Mouse (Mus musculus): ENCODE data around the gene Atp13a2.

DNA sequence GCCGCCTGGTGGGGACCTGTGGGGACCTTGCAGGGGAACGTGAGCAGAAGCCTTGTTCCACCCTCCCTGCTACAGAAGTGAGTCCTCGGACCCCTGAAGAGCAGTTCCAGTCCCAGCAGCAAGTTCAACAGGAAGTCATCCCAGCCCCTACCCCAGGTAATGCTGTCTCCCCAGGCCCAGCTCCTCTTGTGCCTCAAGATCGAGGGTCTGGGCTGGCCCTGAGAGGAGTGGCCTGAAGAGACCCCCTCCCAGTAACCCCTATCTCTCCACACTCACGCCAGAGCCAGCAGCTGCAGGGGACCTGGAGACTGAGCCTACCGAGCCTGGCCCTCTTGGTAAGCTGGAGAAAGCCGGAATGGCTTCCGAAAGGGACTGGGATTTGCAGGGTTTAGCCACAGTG is 27.4 kb downstream of the Atp13a2 start:
- TF ChIP-seq CTCF (IDR thresholded peaks at IDR 0.05; ENCODE audit: borderline replicate concordance, extremely low read depth, insufficient read depth, insufficient read length) = no peak
- TF ChIP-seq POLR2A (IDR thresholded peaks at IDR 0.05; ENCODE audit: borderline replicate concordance, extremely low read depth, insufficient read depth, insufficient read length, poor library complexity, severe bottlenecking) = no peak

All from brain, embryonic 14.5 days (tissue).